Mouse (Mus musculus) spleen, postnatal 4 days (tissue): ENCODE measurements around the gene Zfp619.
"Not testable (repeated sequence)": the region's sequence is repeated elsewhere in the genome, so short reads cannot be mapped to it uniquely, and the experiment has no call there.

Experiments used
- DNase-seq, 2 experiments: peaks; one replicate each; pipeline ENCODE4 v3.0.0; 2022; ENCODE audit warnings: low spot score in 2 of 2

Zfp619 gene

DNA sequence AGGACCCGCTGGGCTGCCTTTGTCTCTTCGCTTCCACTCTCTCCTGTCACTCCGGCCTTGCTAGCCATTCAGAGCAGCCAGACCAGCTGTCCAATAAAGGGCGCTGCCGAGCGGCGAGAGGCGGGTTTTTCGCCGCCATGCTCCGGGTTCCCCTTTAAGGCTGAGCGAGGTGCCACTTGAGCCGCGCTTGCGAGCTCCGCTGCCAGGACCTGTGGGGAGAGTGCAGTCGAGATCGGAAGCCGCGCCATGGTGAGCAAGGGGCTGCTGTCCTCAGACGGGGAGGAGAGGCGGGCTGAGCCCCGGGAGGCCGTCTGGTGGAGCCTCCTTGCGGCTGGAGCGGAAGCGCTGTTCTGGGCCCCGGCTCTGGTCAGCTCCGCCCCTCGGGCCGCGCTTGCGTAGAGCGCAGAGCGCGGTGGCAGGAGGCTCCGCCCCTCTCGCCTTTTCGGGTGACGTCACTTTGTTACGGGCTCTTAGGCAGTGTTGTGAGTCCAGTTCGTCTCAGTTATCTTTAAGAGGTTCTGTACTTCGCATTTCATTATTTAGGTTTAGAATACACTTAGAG lies at the start of gene Zfp619:
Gene Zfp619, plus strand, starts transcription at position 151 of the 562 bp plus-strand sequence.
- DNase-seq, result peak; percentile 89 to 94

DNA sequence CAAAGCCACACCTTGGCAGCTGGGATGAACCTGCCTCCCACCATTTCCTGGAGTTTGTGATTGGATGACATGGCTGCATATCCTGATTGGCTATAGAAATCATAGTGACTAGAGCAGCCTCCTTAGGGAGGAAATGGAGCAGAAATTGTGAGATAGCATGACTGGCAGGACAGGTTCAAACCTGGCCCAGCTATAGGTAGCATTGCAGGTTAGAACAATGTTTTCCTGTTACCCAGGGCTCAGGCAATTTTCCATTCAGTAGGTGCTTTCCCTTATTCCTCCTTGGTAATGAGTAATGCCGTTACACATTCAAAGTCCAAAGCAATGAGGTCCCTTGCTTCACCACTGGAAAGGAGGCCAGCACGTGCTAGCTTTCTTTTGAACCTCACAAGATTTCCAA lies 38.6 kb upstream of the Zfp619 start:
- no peak for DNase-seq

DNA sequence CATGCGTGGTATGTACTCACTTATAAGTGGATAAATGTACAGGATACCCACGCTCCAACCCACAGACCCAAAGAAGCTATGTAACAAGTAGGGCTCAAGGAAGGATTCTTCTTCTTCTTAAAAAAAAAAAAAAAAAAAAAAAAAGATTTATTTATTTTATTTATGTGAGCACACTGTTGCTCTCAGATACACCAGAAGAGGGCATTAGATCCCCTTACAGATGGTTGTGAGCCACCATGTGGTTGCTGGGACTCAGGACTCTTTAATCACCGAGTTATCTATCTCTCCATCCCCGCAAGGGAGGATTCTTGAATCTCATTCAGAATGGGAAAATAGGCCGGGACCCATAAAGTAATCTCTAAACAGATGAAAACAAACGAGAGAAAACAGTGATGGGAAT lies 33.2 kb upstream of the Zfp619 start:
- DNase-seq, result no peak

DNA sequence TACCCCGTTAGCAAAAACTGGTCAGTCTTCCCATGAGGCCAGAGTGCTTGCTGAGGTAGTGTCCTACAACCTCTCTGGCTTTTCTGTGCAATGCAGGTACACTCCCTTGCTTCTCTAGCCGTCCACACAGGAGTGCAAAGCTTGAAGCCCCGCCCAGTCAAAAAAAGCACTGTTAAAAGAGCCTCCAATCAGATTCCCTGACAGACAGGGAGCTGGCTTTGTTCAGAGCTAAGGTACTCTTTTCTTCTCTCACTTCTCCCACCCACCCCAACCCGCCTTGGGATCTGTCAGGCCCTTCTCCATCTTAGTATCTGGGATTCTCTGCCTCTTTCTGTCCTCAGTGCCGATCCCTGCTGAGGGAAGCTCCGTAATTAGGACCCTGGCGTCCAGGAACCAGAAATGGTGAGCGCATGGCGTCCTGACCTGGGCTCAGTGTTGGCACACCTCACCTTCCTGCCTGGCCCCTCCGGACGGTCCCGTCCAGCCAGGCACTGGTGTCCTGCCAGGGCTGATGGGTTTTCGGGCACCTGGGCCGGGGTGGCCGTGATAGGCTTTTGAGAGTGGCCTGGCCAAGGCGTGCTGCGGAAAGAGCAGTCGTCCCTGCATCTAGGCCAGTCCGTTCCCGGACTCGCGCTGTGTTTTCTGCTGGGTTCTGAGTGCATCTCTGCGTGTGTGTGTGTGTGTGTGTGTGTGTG lies 30.3 kb upstream of the Zfp619 start:
- no peak for DNase-seq

DNA sequence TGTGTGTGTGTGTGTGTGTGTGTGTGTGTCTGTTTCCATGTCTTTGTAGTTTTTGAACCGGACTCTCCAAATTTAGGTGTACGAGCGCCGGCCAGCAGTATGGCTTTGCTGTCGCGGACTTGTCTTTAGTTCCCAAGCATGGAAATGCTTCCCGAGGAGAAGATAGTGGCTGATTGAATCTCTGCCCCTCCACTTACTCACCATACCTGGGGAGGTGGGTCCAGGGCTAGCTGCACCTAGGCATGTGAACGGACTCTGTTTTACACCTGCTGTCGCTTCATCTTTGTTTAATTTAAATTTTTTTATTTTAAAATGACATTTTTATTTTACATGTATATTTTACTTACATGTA lies 29.7 kb upstream of the Zfp619 start:
- no peak for DNase-seq

DNA sequence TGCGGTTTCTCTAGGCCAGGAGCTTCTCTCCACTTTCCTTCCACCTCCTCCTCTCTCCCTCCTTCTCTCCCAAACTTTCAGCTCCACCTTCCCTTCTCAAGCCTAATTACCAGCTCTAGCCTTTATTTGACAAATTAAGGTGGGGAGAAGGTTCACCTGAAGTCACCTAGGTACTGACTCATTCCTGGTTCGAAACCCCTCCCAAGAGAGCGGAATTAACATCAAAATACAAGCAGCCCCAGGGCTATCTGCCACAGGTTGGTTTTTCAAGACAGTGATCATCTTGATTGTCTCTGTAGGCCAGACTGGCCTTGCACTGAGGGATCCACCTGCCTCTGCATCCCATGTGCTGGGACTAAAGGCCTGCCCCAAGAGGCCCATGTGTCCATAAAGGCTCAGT lies 22.9 kb upstream of the Zfp619 start:
- no peak for DNase-seq

DNA sequence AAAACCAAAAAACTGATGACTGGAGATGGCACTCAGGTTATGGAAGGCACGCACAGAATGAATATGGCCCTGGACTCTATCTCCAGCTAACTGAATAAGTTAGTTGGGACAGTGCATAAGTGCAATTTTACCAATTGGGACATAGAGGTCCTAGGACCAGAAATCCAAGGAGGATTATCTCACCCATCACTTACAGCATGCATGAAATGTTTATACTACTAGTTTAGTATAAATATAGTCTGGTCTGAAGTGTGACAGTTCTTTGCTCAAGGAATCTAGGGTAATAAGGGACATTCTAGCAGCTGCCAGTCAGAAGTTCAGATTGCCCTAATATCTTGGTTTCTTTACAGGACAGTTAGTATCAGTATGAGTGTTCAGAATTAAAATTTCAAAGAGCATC lies 13.5 kb upstream of the Zfp619 start:
- no peak for DNase-seq

DNA sequence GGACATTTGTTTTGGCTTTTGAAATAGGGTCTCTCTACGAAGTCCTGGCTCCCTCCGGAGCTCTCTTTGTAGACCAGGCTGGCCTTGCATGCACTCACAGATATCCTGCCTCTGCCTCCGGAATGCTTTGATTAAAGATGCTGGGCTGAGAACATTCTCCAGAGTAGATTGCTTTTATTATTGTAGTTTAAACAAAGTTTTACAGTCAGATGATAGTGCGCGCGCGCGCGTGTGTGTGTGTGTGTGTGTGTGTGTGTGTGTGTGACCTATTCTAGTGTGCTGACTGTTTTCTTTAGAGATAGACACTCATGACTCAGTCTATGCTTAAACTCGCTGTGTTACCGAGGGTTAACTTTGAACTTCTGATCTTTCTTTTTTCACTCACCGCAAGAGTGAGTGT lies 796 bp downstream of the Zfp619 start:
- DNase-seq, result no peak

DNA sequence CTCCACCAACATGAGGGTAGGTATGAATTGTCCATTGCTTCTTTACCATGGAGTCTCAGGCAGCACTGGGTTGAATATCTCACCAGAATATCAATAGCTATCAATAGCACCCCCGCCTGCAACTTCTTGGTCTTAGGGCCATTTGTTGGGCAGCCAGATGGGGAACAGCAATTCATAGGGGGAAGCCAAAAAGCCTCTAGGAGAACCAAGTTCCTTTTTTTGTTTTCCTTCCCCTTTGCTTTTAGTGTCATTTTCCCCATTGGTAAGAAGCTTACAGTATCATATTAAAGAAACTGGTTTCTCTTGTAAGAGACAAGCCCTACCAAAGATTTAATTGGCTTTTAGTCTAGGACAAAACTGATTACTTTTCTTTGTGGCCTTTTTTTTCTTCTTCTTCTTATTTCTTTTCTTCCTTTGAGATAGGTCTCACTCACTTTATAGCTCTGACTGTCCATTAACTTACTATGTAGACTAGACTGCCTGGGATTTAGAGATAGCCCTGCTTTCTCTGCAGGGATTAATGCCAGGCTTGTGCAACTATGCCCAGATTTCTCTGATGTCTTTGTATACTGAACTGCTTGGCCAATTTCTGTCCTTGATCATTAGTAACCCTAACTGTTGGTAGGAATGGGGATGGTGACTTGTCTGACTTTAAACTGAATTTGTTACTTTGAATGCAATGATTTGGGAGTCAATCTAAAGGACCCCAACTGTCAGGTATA lies 6.3 kb downstream of the Zfp619 start:
- no peak for DNase-seq

DNA sequence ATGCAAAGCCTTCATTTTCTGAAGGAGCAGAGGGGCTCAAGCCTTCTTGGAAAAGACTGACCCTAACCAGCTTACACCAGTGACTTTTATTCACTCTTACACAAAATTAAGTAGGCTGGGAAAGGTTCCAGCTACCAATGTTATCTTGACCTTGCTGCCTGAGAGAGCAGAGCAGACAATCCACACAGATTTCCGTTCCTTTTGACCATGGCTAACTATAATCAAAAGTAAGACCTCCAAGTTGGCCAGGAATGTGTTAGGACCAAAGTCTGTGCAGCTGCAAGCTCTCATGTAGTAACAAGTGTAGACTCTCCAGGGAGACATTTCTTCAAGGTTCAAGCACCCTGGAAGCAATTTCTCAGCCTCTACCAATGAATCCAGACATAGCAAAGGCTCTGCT lies 25.6 kb downstream of the Zfp619 start:
- no peak for DNase-seq

DNA sequence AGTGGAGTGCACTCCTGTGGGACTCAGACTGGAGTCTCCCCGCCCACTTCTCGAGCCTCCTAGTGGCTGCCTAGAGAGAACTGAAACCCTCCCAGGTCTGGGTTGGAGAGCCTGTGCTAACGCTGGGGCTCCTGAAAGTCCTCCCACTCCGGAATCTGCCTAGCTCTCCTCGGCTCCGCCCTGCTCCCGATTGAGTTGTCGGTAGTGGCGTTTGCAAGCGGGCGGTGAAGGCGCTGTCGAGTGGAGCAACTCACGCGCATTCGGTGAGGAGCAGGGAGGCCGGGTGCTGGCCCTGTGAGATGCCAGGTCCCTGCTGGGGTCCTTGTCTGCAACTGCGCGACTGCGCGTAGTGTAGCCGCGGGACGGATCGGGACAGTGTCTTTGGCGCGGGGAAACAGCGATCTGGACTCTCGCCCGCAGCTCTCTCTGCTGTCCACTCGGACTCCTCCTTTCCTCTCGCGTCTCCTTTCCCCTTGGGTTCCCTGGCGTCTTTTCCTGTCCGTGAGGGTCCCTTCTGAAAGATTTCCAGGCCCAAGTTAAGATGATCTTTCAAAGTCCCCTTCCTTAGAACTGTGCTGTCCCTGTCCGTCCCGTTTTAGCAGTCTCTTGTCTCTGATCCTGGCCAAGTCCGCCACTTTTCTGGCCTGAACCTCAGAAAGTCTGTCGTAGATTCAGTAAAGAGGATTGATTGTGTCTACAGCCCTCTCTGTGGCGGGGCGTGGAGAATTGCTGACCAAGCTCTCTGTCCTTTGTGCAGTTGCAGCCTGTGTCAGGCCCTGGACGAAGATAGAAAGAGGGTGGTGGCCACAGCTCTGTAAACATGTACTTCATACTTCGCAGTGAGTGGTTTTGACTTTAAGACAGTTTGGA lies 26.9 kb downstream of the Zfp619 start:
- peak; percentile 31 to 65 for DNase-seq

DNA sequence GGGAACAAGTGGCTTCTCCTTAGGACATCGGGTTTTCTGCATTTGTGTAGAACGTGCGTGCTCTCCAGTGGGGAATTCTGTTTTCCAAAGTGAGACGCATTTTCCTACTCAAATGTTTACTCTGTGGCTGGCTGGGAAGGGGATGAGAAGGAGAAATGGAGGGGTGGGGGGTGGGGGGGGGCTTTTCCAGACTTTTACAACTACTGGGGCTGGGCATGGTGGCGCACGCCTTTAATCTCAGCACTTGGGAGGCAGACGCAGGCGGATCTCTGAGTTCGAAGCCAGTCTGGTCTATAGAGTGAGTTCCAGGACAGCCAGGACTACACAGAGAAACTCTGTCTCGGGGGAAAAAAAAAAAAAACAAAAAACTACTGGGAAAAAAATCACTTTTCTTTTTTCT lies 27.6 kb downstream of the Zfp619 start:
- DNase-seq, result no peak

DNA sequence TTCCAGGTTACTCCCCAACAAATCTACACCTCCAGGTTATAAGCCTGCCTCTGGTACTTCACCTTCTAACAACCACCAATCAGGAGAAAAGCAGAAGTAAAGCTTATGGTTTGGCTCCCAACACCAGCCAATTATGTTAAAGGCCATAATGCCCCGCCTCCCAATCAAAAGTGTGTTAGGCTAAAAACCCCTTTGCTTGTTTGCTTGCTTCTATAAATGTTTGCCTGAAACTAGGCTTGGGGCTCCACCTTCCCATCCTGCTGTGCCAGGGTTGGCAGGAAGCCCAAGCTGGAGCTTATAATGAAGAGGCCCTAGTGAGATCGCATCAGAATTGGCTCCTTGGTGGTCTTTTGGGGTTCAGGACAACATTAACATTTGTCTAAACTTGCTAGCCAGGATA lies 31.8 kb downstream of the Zfp619 start:
- no peak for DNase-seq

DNA sequence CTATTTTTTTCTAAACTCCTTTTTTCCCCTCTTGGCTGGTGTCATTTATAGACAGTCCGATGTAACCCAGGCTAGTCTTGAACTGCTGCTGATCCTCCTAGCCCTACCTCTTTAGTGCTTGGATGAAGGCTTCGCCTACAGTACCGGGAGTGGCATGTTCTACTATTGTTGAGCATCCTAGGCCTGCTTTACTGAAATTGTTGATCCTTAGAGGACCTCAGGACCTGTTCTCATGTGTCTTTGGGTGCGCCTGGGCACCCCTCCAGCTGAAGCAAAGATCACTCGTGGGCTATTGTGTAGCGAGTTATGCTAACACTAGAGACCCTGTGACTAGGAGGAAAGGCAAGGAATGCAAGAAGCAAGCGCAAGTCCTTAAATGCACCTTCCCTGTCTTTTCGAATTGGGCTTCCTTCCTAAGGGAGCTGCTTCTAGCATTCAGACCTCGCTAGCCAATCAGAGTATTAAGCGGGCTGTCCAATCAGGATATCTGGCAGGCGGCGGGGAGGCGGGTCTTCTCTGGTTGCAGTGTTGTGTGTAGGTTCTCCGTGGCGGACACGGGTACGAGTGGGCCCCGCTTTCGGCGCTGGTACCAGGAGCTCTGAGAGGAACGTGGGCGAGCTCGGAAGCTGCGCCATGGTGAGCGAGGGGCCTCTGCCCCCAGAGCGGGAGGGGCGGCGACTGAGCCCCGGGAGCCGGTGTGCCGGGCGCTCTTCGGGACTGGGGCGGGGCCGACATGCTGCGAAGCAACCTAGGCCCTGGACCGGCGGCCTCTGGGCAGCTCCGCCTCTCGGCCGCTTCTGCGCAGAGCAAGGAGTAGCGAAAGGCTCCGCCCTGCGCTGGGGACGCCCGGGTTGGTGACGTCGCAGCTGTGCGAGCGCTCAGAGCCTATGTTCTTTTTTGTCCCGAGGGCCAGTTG lies 34.7 kb downstream of the Zfp619 start:
- DNase-seq, result peak; percentile 92 to 95

DNA sequence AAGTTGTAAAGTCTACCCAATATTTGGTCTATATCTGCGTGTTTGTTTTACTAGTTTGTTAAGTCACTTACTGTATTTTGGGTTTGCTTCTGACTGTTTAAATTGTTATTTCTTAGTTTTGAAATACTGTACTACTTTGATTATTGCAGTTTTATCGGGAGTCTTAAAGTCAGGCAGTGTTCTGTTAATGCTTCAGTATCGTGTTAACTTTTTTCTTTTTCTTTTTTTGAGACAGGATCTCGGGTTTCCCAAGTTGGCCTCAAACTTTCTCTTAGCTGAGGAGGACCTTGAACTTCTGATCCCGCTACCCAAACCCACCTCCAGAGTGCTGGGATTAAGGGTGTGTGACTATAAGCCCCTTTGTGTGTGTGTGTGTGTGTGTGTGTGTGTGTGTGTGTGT lies 35.4 kb downstream of the Zfp619 start:
- no peak for DNase-seq

DNA sequence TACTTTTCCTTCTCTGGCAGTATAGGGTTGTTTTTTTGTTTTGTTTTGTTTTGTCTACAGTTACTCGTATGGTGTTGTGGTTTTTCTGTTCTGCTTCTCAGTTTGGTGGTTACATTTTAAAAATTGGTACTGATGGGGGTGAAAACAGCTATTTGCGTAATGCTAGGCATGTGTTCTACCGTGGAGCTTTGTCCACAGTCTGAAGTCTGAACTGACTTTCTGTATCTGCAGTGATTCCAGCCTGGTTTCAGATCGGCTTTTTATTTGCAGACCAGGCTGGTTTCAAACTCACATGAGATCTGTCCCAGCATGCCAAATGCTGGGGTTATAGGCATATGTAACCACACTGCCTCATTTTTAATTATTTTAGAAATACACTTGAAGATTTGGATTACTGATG lies 36.3 kb downstream of the Zfp619 start:
- DNase-seq, result no peak

DNA sequence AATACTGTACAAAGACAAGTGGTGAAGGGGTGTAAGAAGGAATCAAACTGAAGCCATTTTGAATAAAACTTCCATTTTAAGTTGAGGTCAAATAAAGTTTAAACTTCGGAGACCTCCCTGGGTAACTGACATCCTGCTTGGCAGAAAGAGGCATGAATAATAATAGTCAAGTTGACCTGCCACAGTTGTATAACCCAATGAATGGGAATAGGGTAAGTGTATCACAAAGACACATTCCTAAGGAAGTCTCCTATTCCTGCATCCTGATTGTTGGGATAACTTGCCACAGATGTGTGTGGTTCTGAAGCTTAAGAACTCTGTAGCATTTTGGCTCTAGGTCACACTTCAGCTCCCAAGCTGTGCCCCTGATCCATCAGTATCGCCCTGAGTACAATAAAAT lies 62.5 kb downstream of the Zfp619 start:
- DNase-seq, result no peak

DNA sequence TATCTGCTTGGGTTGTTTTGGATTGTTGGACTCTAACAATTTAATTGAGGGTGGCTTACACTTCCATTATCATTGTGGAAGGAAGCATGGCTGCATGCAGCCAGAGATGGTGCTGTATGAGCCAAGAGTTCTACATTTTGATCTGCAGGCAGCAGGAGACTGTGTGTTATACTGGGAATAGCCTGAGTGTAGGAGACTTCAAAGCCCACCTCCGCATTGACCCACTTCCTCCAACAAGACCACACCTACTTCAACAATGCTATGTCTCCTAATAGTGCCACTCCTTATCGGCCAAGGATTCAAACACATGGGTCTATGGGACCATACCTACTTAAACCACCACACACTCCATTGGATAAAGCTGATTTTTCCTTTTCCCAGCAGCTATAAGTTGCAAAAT lies 63.0 kb downstream of the Zfp619 start:
- no peak for DNase-seq

DNA sequence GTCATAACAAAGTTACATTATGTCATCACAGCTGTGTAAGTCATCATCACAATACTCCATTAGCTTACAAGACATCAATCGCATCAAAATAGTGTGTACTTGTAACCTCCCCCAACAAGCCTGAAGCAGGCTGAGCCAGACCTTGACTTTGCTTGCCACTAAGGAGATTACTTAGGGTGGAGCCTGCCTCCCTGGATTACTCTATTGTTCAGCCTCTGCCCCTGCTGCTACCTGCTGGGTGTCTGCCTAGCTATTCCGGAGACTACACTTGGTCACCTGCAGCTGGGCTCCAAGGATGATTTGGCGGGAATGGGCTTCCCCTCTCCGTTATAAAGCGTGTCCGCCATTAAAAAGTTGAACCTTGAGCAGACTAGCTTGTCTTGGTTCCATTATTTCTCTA lies 69.3 kb downstream of the Zfp619 start:
- not testable (repeated sequence) for DNase-seq

DNA sequence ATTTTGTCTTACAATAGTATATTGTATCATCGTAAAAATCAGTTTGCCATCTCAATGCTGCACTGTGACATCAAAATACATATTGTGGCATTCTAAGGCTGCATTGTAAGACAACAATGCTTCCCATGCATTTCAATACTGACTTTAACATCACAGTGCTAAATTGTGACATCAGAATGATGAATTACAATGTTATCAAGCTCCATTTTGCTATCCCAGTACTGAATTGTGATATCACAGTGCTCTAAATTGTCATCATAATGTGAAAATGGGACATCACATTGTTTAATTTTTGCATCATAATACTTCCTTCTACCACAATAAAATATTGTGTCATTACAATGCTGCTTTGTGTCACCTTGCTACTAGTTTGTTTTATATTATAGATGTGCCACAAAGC lies 70.5 kb downstream of the Zfp619 start:
- DNase-seq, result no peak

DNA sequence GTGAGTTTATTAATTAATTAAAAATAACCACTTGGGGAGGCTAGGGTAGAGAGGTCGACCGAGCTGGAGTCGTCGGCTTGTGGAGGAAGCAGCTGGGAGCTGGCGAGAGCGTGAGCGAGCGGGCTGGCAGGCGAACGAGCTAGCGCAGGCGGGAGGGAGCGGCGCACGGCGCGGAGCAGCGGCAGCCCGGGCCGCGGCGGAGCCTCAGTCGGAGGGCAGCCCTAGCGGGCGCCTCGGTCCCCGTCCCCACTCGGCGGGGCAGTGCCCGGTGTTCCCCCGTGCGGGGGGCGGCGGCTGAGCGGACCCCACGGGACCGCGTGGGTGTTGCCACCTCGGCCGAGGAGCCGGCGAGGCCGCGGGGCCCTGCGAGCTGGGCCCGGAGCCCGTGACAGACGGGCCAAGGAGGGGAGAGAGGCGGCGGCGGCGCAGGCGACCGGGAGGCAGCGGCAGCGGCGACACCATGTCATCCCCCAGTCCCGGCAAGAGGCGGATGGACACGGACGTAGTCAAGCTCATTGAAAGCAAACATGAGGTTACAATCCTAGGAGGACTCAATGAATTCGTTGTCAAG lies 71.0 kb downstream of the Zfp619 start:
- not testable (repeated sequence) for DNase-seq
